Mouse (Mus musculus) midbrain, postnatal 0 days (tissue): Measurements from ENCODE around the gene Osgepl1. TPM values are rescaled to one million over a fixed set of nuclear protein-coding genes. Genes with fewer than 3 reads are reported as not detected.

Experiments
- ATAC-seq: fragments of 200-750 bp; cut with Nextera tagmentation; 2 replicates; pipeline ENCODE4 v1.8.0; 2017; ENCODE audit warnings: moderate number of reproducible peaks, mild to moderate bottlenecking, moderate TSS enrichment, moderate library complexity; ENCODE audit not compliant: low FRiP score
- DNase-seq: peaks from one replicate; pipeline ENCODE4 v3.0.0-alpha.2; 2015; ENCODE audit warnings: low spot score
- H3K27ac ChIP-seq: fragments of 300-500 bp; sonication (generic); 2 replicates; pipeline ENCODE4 v1.5.1; 2014; ENCODE audit warnings: low read depth, mild to moderate bottlenecking, low read length, mixed read lengths
- H3K27me3 ChIP-seq: fragments of 300-500 bp; sonication (generic); 2 replicates; pipeline ENCODE4 v1.6.1; 2014; ENCODE audit warnings: low read length, control low read depth, mixed read lengths; ENCODE audit not compliant: insufficient read depth
- H3K36me3 ChIP-seq: fragments of 300-500 bp; sonication (generic); 2 replicates; pipeline ENCODE4 v1.6.1; 2014; ENCODE audit warnings: low read length, control low read depth, mixed read lengths; ENCODE audit not compliant: insufficient read depth
- H3K4me1 ChIP-seq: fragments of 300-500 bp; sonication (generic); 2 replicates; pipeline ENCODE4 v1.6.1; 2014; ENCODE audit warnings: mild to moderate bottlenecking, control low read depth, antibody characterized with exemption, low read length, mixed read lengths; ENCODE audit not compliant: insufficient read depth
- H3K4me2 ChIP-seq: fragments of 300-500 bp; sonication (generic); 2 replicates; pipeline ENCODE4 v1.6.1; 2014; ENCODE audit warnings: low read depth, mild to moderate bottlenecking, low read length, mixed read lengths; ENCODE audit not compliant: poor library complexity, severe bottlenecking
- H3K4me3 ChIP-seq: fragments of 300-500 bp; sonication (generic); 2 replicates; pipeline ENCODE4 v1.5.1; 2014; ENCODE audit warnings: low read depth, mild to moderate bottlenecking, low read length, moderate library complexity
- H3K9ac ChIP-seq: fragments of 300-500 bp; sonication (generic); replicated peaks from 2 replicates; pipeline ENCODE4 v1.6.1; 2014; ENCODE audit warnings: mild to moderate bottlenecking, low read length, moderate library complexity, mixed read lengths; ENCODE audit not compliant: poor library complexity, severe bottlenecking
- H3K9me3 ChIP-seq: fragments of 300-500 bp; sonication (generic); 2 replicates; pipeline ENCODE4 v1.6.1; 2016; ENCODE audit warnings: low read length, control low read depth
- CTCF ChIP-seq: IDR thresholded peaks from 2 replicates; pipeline ENCODE4 v1.5.1; 2016; ENCODE audit warnings: antibody characterized with exemption, mild to moderate bottlenecking
- WGBS: fragments of 180-500 bp; shearing (Covaris S2); extraction: QIAGEN DNeasy Blood & Tissue Kit; methylation state at CpG from one replicate; pipeline ENCODE4 v1.1.7; 2014; 5-methylcytosine and 5-hydroxymethylcytosine counted together
- polyA plus RNA-seq: library from polyadenylated mRNA; unstranded; fragments of >200 nt; fragmentation: Nextera tagmentation; extraction: Ambion mirVana; gene quantifications from 2 replicates; pipeline ENCODE4 v1.2.1, GENCODE M21; 2015
- total RNA-seq: library from RNA; depleted of rRNA; stranded (reverse); fragments of >200 nt; gene quantifications from 2 replicates; pipeline ENCODE4 v1.2.3, GENCODE M21; 2014

Gene Osgepl1
- total and polyA plus RNA-seq, 2 experiments from 2014 or later: 7.2 to 19.7 TPM

DNA sequence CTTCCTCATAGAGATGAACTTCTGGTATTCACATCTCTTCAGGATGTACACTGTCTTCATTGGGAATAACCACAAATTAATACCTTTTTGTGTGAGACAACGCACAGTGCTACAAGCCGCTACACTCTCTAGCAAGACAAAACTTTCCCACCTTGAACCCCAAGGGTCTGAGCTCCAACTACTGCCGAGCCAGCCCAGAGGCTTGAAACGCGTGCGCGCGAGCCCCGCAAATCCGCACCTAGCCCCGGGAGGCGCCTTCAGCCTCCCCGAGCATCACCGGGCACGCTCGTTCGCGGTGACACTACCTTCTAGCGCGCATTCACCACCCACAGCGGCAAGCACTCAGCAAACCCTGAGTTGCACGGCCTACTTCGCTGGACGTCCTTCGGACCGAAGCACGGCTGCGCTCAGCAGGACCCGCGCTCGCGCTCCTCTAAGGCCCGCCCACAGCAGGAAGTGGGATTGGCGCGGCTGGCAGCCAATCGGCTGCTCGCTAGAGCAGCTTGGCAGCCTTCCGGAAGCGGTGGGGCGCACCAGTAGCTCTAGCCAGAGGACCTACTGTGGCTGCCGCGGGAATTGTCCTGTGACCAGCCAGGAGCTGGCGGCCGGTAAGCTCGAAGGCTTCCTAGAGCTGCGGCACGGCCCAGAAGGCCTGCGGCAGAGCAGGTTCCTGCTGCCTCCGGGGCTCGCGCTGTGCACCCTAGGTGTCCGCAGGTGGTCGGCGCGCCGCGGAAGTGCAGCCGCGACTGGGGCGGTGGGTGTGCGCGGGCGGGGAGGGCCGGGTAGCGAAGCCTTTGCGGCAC is 16.6 kb upstream of the Osgepl1 start, which contains the start of the genes Pms1, Ormdl1 and Gm28778:
Gene Pms1 (minus strand): TSS at position 438 of the 803 bp plus-strand sequence.
Gene Ormdl1 (plus strand): TSS at position 515 of the 803 bp plus-strand sequence.
Gene Gm28778 (plus strand): TSS at position 531 of the 803 bp plus-strand sequence.
- peak; percentile 30 for TF ChIP-seq CTCF
- WGBS: under 1% methylated on average over 62 of the region's 66 CpGs

DNA sequence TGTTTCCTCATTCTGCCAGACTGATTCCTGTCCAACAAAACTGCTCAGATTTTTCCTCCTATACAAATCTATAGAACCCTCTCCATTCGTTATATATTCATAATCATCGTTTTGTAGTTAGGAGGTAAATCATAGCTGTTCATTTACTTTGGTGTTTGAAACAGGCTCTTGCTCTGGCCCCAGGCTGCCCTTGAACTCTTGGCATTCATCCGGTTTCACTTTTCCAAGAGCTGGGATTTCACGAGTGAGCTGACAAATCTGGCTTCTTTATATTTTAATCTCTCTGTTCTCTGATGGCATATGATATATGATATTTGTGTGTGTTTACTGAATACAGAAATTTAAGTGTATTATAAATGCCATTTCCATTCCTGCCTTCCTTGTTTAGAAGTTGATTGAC is 12.9 kb upstream of the Osgepl1 start:
- Histone ChIP-seq H3K4me3 (no peak overlapping the region), H3K4me2 (no peak overlapping the region), H3K36me3 (no peaks in the 10 kb centered on the region), H3K9me3 (no peaks in the 10 kb centered on the region), H3K27ac (no peak overlapping the region), H3K9ac (no peak overlapping the region), H3K27me3 (no peaks in the 10 kb centered on the region), H3K4me1 (no peaks in the 10 kb centered on the region)
- WGBS: 93% methylated on average over 4 of the region's 4 CpGs
- TF ChIP-seq CTCF: no peak
- no peak for DNase-seq
- ATAC-seq: no peak

More for the DNA sequence above, 16.6 kb upstream of the Osgepl1 start, which contains the start of the genes Pms1, Ormdl1 and Gm28778:
- peak; percentile 98 for DNase-seq
- H3K4me1 ChIP-seq: no peaks in the 10 kb centered on the region
- H3K27ac ChIP-seq: peak within 1 kb of the TSS; percentile 60
- H3K4me2 ChIP-seq: peak within 1 kb of the TSS; percentile 67
- no peaks in the 10 kb centered on the region for H3K9me3 ChIP-seq
- H3K27me3 ChIP-seq: no peaks in the 10 kb centered on the region
- H3K9ac ChIP-seq: peak within 1 kb of the TSS; percentile 70
- H3K36me3 ChIP-seq: no peaks in the 10 kb centered on the region
- peak; percentile 100 for ATAC-seq
- H3K4me3 ChIP-seq: peak within 1 kb of the TSS; percentile 72

DNA sequence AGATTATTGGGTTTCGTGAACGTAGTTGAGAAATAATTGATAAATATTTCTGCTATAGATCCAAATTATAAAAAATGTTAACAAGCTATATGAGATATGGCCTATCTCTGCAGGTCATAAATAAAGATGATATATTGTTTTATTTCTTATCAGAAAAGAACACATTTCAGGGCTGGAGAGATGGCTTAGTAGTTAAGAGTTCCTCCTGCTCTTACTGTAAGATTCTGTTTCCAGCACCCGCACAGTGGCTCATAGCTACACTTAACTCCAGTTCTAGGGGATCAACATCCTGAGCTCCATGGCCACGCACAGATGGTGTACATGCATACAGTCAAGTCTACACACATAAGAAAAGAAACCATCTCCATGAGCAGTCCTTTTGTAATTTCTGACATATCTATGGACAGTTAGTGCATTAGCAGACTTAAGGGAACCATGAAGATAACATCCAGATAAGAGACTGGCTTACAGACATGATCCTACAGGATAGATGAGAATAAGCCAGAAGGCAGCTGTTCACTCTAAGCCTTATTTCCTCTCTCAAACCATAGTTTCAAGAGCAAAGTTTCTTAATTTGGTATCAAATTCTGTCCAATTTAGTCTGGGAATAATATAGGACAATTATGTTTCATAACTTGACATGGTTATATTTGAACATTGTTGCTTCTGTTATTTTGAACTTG is 8.4 kb downstream of the Osgepl1 start:
- H3K9ac ChIP-seq: no peak overlapping the region
- no peaks in the 10 kb centered on the region for H3K9me3 ChIP-seq
- 94% methylated on average over 4 of the region's 4 CpGs for WGBS
- TF ChIP-seq CTCF: no peak
- ATAC-seq (no peak), DNase-seq (no peak)
- no peak overlapping the region for H3K4me3 ChIP-seq
- H3K36me3 ChIP-seq: peaks cover 7% of the 10 kb centered on the region; the same call in 1 of the 2 replicates
- H3K27ac ChIP-seq: no peak overlapping the region
- H3K4me2 ChIP-seq: no peak overlapping the region
- no peaks in the 10 kb centered on the region for H3K4me1 ChIP-seq
- H3K27me3 ChIP-seq: no peaks in the 10 kb centered on the region

DNA sequence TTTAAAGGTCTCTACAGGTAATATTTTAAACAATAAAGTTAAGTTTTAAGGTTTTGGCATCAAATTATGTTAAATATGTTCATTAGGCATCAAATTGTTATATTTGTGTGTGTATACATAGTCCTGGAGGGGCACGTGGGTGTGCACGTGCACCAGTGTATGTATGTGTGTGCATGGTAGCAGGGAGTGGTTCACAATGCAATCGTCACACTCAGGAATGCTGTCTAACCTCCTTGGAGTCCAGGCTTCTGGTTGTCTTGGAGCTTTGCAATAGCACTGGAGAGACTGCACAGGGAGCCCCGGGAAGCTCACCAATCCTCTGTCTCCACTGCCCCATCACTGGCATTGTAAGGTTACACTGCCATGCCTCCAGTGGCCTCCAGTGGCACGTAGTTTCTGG is 9.8 kb downstream of the Osgepl1 start:
- H3K4me3 ChIP-seq: no peak overlapping the region
- H3K4me1 ChIP-seq: no peaks in the 10 kb centered on the region
- H3K27me3 ChIP-seq: no peaks in the 10 kb centered on the region
- no peak for DNase-seq
- H3K9ac ChIP-seq: no peak overlapping the region
- H3K36me3 ChIP-seq: peaks cover under 1% of the 10 kb centered on the region; the same call in 1 of the 2 replicates
- no peak for TF ChIP-seq CTCF
- H3K4me2 ChIP-seq: no peak overlapping the region
- ATAC-seq: no peak
- WGBS: 94% methylated on average over 5 of the region's 5 CpGs
- H3K9me3 ChIP-seq: no peaks in the 10 kb centered on the region
- H3K27ac ChIP-seq: no peak overlapping the region

DNA sequence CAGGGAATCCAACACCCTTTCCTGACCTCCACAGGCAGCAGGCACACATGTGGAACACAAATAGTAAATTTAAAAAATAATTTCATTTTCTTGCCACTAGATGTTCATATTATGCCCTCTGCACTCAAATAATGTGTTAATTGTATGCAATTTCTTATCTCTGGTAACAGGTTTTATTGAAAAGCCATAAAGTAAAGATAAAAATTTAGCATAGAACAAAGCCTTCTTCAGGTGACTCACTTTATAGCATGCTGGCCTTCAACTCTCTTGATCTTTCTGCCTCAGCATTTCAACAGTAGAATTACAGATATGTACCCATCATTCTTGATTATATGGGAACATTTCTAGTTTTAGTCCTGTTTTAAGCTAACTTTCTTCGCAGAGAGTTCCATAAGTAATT is 10.9 kb downstream of the Osgepl1 start:
- WGBS: 98% methylated on average over 1 of the region's 1 CpGs
- H3K9ac ChIP-seq: no peak overlapping the region
- no peak overlapping the region for H3K4me2 ChIP-seq
- no peaks in the 10 kb centered on the region for H3K4me1 ChIP-seq
- no peaks in the 10 kb centered on the region for H3K9me3 ChIP-seq
- H3K4me3 ChIP-seq: no peak overlapping the region
- no peak overlapping the region for H3K27ac ChIP-seq
- H3K36me3 ChIP-seq: no peaks in the 10 kb centered on the region
- no peak for TF ChIP-seq CTCF
- DNase-seq: no peak
- no peaks in the 10 kb centered on the region for H3K27me3 ChIP-seq
- ATAC-seq: no peak
